Mouse (Mus musculus) T-helper 1 cell (primary cell): ENCODE data around the gene Gmcl1.

Source experiments
- in situ Hi-C: fragments of 300-600 bp; cut with MboI, MseI; formaldehyde crosslinking; loops from one replicate; pipeline ENCODE4 v1.15.1; 2025; ENCODE audit warnings: high pct_unique_total_duplicates

Gmcl1 gene

DNA sequence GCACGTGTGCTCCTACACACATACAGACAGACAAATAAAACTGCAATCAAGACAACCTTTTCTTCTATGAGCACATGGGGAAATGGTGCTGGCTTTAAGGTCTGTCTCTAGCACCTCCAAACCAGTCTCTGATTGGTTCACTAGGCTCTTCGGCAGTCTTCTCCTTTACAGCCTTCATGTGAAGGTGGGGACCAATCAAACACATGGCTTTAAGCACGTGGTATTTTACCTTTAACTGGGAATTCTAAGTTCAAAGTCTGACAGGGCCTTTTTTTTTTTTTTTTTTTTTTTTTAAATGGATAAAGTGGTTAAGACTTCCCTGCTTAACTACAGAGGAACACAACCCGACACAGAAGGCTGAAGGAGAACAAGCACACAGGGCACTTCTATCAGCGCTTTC, 68.1 kb downstream of the Gmcl1 start:
- in situ Hi-C loops = no loop called here

DNA sequence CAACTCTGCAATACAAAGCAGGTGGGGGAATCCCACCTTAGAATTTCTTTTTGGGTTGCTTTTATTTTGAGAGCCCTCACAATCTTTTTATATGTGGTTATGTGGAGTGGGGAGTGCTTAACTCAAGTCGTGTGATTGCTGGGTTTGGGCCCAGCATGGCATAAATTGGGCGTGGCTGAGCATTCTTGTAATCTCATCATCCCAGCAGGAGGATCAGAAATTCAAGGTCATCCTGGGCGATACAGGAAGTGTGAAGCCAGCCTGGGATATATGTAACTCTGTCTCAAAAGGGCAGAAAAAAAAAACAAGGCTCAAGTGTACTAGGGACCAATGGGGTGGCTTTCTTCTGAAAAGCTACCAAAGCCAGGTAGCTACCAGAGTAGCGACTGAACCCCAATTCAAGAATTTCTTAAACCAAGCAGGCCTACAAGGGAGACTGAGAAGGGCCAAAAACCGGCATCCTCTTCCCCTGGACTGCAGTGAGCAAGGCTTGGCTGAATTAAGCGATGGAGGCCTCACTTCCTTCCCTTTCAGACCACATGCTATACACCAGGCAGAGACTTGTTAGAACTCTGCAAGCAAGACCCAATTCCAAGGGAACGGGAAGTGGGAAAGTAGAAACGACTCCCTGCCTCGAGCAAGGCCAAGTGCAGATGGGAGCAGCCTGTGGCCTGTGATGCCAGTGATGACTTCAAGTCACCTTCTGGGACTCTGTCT, 72.9 kb downstream of the Gmcl1 start:
- in situ Hi-C loops = loop anchor here (5.0 kb wide), 1 partner anchor 108 kb away; no protein-coding TSS in a partner anchor

DNA sequence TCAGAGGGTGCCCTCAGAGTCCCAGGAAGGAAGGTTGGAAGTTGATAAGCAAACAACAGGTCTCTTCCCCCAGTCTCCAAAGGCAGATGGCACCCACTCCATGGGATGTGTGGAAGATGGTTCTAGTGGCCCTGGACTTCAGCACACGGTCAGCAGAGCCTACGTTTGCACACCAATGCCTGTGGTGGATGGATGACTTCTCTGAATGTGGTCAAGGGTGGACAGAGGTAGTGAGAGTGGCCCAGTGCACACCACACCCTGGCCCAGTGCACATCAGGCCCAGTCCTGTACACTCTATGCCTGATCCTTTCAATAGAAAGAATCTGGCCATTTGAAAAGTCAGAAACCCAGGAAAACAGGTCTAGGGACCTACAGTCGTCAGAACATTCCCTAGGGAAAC, 74.7 kb downstream of the Gmcl1 start:
- in situ Hi-C loops = no loop called here

DNA sequence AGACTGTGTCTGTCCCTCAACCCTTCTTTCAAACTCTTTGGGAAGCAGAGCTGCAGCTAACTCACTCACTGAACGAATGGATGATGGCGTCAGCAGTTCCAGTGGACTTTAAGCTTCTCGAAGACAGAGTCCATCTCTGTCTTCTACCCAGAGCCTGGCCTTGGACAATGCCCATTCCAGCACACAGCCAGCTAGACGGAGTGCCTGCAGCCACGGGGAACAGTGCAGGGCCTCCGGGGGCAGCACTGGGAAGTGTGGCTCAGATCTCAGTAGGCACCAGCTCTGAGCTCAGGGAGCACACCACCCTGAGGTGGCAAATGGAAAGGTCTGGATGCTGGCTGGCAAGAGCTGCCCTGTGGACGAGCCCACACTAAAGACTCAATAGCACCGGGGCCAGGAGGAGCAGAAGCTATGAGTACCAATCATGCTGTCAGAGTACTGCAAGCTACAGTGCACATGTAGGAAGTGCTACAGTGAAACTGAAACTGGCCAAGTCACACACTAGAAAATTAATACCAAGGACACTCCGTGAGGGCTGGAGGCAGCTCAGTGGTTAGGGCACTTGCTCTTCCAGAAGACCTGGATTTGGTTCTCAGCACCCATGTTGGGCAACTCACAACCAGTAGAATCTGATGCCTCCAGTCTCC, 78.8 kb downstream of the Gmcl1 start:
- in situ Hi-C loops = no loop called here

DNA sequence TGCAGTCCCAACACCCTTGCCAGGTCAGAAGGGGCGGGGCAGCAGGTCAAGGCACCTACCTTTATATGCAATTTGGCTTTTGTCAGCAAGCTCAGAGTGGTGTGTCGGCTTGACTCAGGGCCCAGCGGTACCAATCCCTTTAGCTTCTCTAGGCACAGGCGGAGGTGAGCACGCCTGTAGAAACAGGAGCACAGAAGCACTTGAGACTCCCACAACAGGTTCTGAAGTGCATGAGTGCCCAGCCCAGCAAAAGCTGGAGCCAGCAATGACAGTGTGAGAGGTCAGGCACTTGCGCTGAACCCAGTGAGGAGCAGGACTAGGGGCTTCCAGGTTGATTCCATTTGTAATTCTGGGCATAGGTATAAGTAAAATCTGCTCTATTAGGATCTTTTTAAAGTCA, 80.2 kb downstream of the Gmcl1 start:
- in situ Hi-C loops = no loop called here

DNA sequence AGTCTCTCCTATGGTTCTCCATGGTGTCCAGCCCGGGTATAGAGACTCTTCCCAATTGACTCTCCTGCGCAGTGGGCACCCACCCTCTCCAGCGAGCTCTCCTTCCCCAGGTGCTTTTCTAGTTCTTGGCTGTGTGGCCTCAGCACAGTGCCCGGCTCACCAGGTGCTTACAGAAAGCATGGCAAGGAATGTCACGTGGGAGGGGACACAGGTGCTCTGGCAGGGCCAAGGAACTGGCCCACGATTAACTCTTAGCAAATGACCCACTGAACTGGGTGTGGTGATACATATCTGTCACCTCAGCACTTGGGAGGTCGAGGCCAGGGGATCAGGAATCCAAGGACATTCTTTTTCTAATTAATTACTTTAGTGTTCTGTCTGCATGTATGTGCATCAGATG, 87.0 kb downstream of the Gmcl1 start:
- in situ Hi-C loops = loop anchor here (10.0 kb wide), 1 partner anchor 1969 kb away; no protein-coding TSS in a partner anchor

DNA sequence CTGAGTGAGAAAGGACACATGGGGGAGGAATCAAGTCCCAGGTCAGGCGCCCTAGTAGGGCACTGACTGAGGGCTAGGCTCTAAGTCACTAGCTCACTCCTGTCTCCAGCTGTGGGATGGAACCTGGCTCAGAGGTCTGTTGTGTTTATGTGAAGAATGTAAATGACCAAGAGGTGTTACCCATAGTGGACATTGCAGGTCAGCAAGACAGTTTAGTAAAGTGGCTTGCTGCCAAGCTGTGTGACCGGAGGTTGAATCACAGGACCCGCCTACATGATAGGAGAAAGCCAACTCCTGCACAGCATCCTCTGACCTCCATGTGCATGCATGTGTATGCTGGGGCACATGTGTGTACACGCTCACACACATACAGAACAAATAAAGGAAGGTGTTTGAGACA, 87.6 kb downstream of the Gmcl1 start:
- in situ Hi-C loops = loop anchor here (10.0 kb wide), 1 partner anchor 1969 kb away; no protein-coding TSS in a partner anchor

DNA sequence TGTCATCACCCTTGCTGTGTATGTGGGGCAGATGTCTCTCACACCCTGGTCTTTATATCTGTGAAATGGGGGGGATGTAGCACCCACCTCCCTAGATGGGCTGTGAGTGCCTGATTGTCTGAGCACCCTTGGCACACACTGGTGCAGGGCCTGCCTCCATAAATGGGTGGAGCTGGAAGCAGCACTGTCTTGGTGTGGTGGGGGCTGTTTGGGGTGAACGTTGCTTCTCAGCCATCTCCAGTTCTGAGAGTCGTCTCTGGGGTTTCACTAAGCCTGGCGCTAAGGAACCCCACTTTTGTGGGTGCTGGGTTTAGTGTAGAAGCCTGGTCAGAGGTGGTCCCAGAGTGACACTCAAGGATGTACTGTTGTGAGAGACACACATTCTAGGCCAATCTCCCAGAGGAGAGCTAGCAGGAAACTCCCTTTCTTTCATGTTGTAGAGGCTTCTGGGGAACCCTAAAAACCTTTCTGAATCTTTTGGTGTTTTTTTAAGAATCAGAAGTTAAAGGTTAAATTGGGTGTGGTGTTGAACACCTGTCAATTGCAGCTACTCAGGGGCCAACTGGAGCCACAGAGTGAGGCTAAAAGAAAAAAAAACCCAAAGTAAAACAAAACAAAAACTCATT, 88.3 kb downstream of the Gmcl1 start:
- in situ Hi-C loops = loop anchor here (10.0 kb wide), 1 partner anchor 1970 kb away; no protein-coding TSS in a partner anchor
